Mouse (Mus musculus) spleen, adult 2 months (tissue): ENCODE data around the gene Smg5. TPM values are rescaled to one million over a fixed set of nuclear protein-coding genes. Genes with fewer than 3 reads are reported as not detected.

Experiments used
- DNase-seq, 2 experiments: peaks; one replicate each; pipeline versions ENCODE4 v3.0.0 to v3.0.0-alpha.2; 2012 to 2021; ENCODE audit warnings: low spot score in 2 of 2, low read depth in 1 of 2
- H3K27ac ChIP-seq: fragments of 200-500 bp; 2 replicates; pipeline ENCODE4 v1.5.1; 2012; ENCODE audit warnings: low read length, inconsistent platforms; ENCODE audit not compliant: insufficient read depth
- H3K27me3 ChIP-seq: fragments of 200-500 bp; 2 replicates; pipeline ENCODE4 v1.6.1; 2012; ENCODE audit warnings: mild to moderate bottlenecking, moderate library complexity, low read length, inconsistent platforms; ENCODE audit not compliant: control insufficient read depth, insufficient read depth
- H3K36me3 ChIP-seq: fragments of 200-500 bp; 2 replicates; pipeline ENCODE4 v1.6.1; 2012; ENCODE audit warnings: mild to moderate bottlenecking, low read length, inconsistent platforms; ENCODE audit not compliant: control insufficient read depth, insufficient read depth
- H3K4me1 ChIP-seq: fragments of 200-500 bp; 2 replicates; pipeline ENCODE4 v1.6.1; 2011; ENCODE audit warnings: inconsistent platforms; ENCODE audit not compliant: control insufficient read depth, insufficient read depth, insufficient read length
- H3K4me3 ChIP-seq: fragments of 200-500 bp; 2 replicates; pipeline ENCODE4 v1.5.1; 2011; ENCODE audit warnings: mild to moderate bottlenecking, inconsistent platforms; ENCODE audit not compliant: insufficient read depth, insufficient read length; ENCODE audit errors: extremely low read depth
- CTCF ChIP-seq: fragments of 200-500 bp; IDR thresholded peaks from 2 replicates; pipeline ENCODE4 v1.5.1; 2011; ENCODE audit warnings: mild to moderate bottlenecking, inconsistent platforms; ENCODE audit not compliant: insufficient read depth, insufficient read length, insufficient replicate concordance; ENCODE audit errors: extremely low read depth
- POLR2A ChIP-seq: fragments of 200-500 bp; IDR thresholded peaks from 2 replicates; pipeline ENCODE4 v1.6.1; 2011; ENCODE audit warnings: low read depth, low read length, inconsistent platforms
- WGBS: fragments of 180-500 bp; shearing (Covaris S2); methylation state at CpG from one replicate; pipeline ENCODE4 v1.1.7; 2018; 5-methylcytosine and 5-hydroxymethylcytosine counted together
- polyA plus RNA-seq: library from polyadenylated mRNA; depleted of rRNA; stranded (reverse); fragments of >200 nt; gene quantifications from 2 replicates; pipeline ENCODE4 v1.2.3, GENCODE M21; 2012

The Smg5 gene
- polyA plus RNA-seq, 1 experiment, result 64.6 TPM

DNA sequence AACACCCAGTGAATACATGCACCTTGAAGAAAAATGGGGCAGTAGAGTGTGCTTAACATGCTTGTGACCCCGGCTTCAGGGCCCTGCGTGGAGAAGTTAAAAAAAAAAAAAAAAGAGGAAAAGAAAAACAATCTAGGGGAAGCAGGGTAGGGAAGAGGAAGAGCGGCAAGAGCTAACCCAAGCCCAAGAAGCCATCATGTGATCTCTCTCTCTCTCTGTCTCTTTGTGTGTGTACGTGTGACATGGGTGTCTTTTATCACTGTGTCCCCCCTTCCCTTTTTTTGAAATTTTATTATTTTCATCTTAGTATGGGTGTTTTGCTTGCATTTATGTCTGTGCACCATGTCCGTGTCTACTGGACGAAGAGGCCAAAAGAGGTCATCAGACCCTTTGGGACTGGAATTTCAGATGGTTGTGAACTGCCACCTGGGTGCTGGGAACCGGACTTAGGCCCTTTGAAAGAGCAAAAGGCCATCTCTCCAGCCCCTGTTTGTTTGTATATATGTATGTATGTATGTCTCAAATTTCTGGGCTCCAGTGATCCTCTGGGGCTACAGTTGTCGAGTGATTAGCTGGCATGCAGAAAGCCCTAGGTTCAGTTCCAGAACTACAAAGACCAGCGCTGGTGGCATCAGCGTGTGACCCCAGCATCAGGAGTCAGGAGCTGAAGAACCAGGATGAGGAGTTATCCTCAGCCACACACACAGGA lies 67.6 kb downstream of the Smg5 start:
- Histone ChIP-seq H3K27ac (no peak overlapping the region), H3K4me1 (peaks cover 4% of the 10 kb centered on the region; the same call in 1 of the 2 replicates), H3K27me3 (no peaks in the 10 kb centered on the region), H3K36me3 (no peaks in the 10 kb centered on the region), H3K4me3 (no peak overlapping the region)
- TF ChIP-seq CTCF (no peak), POLR2A (no peak)
- WGBS, result 85% methylated on average over 10 of the region's 10 CpGs
- no peak for DNase-seq

- 1% methylated on average over 2 of the region's 2 CpGs for WGBS
- DNase-seq, result peak; percentile 52 to 72
- Histone ChIP-seq H3K27me3 (no peaks in the 10 kb centered on the region), H3K4me1 (peaks cover 5% of the 10 kb centered on the region; the same call in 1 of the 2 replicates), H3K4me3 (no peak overlapping the region), H3K36me3 (no peaks in the 10 kb centered on the region), H3K27ac (no peak overlapping the region)
- TF ChIP-seq POLR2A (no peak), CTCF (peak; percentile 78; the same call in 1 of the 2 replicates)
Measured at GRCm38 (mm10) chr3:88407090-88407489, 71.0 kb downstream of the Smg5 start.

- H3K4me3 ChIP-seq, result no peak overlapping the region
- WGBS, result 82% methylated on average over 7 of the region's 7 CpGs
- no peak for TF ChIP-seq CTCF
- no peak for TF ChIP-seq POLR2A
- no peaks in the 10 kb centered on the region for H3K27me3 ChIP-seq
- peaks cover 2% of the 10 kb centered on the region; the same call in 1 of the 2 replicates for H3K4me1 ChIP-seq
- H3K27ac ChIP-seq, result no peak overlapping the region
- no peak for DNase-seq
- H3K36me3 ChIP-seq, result no peaks in the 10 kb centered on the region; the same call in 1 of the 2 replicates
Measured at GRCm38 (mm10) chr3:88407529-88407928, 71.5 kb downstream of the Smg5 start.

DNA sequence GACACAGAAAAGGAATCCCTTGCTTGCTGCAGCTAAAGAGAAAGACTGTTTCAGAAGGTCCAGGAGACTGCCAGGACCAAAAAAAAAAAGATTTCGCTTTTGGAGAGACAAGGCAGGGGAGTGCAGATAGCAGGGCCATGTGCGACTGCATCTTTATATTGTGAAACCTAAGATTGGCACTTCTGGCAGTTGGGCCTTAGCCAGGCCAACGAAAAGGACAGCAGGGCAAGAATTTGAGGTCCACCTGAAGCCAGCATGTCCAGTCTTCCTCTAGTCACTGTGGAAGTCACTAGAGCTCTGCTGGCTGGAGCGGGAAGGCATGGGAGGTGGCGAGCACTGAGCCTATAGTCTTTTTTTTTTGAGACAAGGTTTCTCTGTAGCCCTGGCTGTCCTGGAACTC lies 72.9 kb downstream of the Smg5 start:
- peaks cover 1% of the 10 kb centered on the region; the same call in 1 of the 2 replicates for H3K4me1 ChIP-seq

GRCm38 (mm10) chr3:88409741-88410644 lies 73.9 kb downstream of the Smg5 start, which contains the start of gene Pmf1:
TSS of gene Pmf1 (minus strand) at chr3:88410331.
- TF ChIP-seq CTCF (no peak), POLR2A (peak; percentile 87)
- peak within 1 kb of the TSS; percentile 90 for H3K4me3 ChIP-seq
- no peaks in the 10 kb centered on the region for H3K27me3 ChIP-seq
- peak within 1 kb of the TSS; percentile 98 for H3K27ac ChIP-seq
- DNase-seq, result peak; percentile 86 to 93
- WGBS, result under 1% methylated on average over 53 of the region's 54 CpGs
- H3K36me3 ChIP-seq, result peaks cover 2% of the 10 kb centered on the region
- H3K4me1 ChIP-seq, result peaks cover 1% of the 10 kb centered on the region; the same call in 1 of the 2 replicates

More for the DNA sequence above, 72.9 kb downstream of the Smg5 start:
- WGBS, result 58% methylated on average over 5 of the region's 5 CpGs
- H3K27ac ChIP-seq, result no peak overlapping the region
- no peak for DNase-seq
- H3K36me3 ChIP-seq, result peaks cover 2% of the 10 kb centered on the region
- TF ChIP-seq CTCF, result no peak
- H3K27me3 ChIP-seq, result no peaks in the 10 kb centered on the region
- 0 out of 2 replicates have a peak overlapping the region, but pooled peaks have one; percentile 14 for H3K4me3 ChIP-seq

GRCm38 (mm10) chr3:88410645-88411031 lies 74.6 kb downstream of the Smg5 start:
- no peak for TF ChIP-seq POLR2A
- TF ChIP-seq CTCF, result no peak
- peaks cover 1% of the 10 kb centered on the region; the same call in 1 of the 2 replicates for H3K4me1 ChIP-seq

More at GRCm38 (mm10) chr3:88410645-88411031, 74.6 kb downstream of the Smg5 start:
- H3K27ac ChIP-seq, result peak overlapping the region; percentile 47
- WGBS, result 40% methylated on average over 7 of the region's 7 CpGs
- no peak for DNase-seq
- H3K36me3 ChIP-seq, result peaks cover 4% of the 10 kb centered on the region
- no peaks in the 10 kb centered on the region for H3K27me3 ChIP-seq
- peak overlapping the region; percentile 90; the same call in 1 of the 2 replicates for H3K4me3 ChIP-seq
